Mouse (Mus musculus): ENCODE results near the gene Exoc8.

- no peak for TF ChIP-seq POLR2A (IDR thresholded peaks at IDR 0.05; ENCODE audit: control insufficient read depth, low read depth, low read length)
- no peak for TF ChIP-seq CTCF (IDR thresholded peaks at IDR 0.05; ENCODE audit: control insufficient read depth, insufficient read depth, insufficient replicate concordance, low read depth, low read length)
These were observed 26.0 kb downstream of the Exoc8 start for GRCm38 (mm10) chr8:124871474-124871873.
